Mouse (Mus musculus): Measurements from ENCODE around the gene Foxe3. TPM values are rescaled to one million over a fixed set of nuclear protein-coding genes. Genes with fewer than 3 reads are reported as not detected.

Foxe3 gene
- polyA plus RNA-seq (2012; rRNA removed; ENCODE audit: low replicate concordance) = not detected in 2 replicates

GRCm38 (mm10) chr4:114925917-114926312 is at the start of gene Foxe3:
Gene Foxe3 (minus strand): TSS chr4:114926013.

GRCm38 (mm10) chr4:114908829-114909601 is 16.8 kb downstream of the Foxe3 start, which contains the start of gene Foxd2:
Gene Foxd2 (minus strand): TSS chr4:114908873.

Other genes starting within 250 kb of the Foxe3 start
- not detected in 2 replicates for gene Gm12830, start 104.3 kb downstream of the Foxe3 start, polyA plus RNA-seq (2012; rRNA removed; ENCODE audit: low replicate concordance)
- gene Foxd2, start 17.1 kb downstream of the Foxe3 start, polyA plus RNA-seq (2012; rRNA removed; ENCODE audit: low replicate concordance) = 0.33 and 1.8 TPM in 2 replicates
- gene Cmpk1, start 61.2 kb upstream of the Foxe3 start, polyA plus RNA-seq (2012; rRNA removed; ENCODE audit: low replicate concordance) = 21.1 and 21.8 TPM in 2 replicates
- 0.27 and 0.66 TPM in 2 replicates for gene Stil, start 74.1 kb upstream of the Foxe3 start, polyA plus RNA-seq (2012; rRNA removed; ENCODE audit: low replicate concordance)
- 4.2 and 6.8 TPM in 2 replicates for gene Tal1, start 130.4 kb upstream of the Foxe3 start, polyA plus RNA-seq (2012; rRNA removed; ENCODE audit: low replicate concordance)
- gene Pdzk1ip1, start 162.7 kb upstream of the Foxe3 start, polyA plus RNA-seq (2012; rRNA removed; ENCODE audit: low replicate concordance) = 17.7 and 45.9 TPM in 2 replicates
- not detected in 2 replicates for gene Cyp4x1, start 208.3 kb upstream of the Foxe3 start, polyA plus RNA-seq (2012; rRNA removed; ENCODE audit: low replicate concordance)

All from mammary gland, adult 2 months (tissue).